Mouse (Mus musculus): ENCODE results near the gene Ptpre.

- no peak for TF ChIP-seq CTCF (IDR thresholded peaks at IDR 0.05; ENCODE audit: low read depth)
- no peak for TF ChIP-seq EP300 (IDR thresholded peaks at IDR 0.05; ENCODE audit: low read depth)
Measured at GRCm38 (mm10) chr7:135696127-135696526, 158.8 kb downstream of the Ptpre start.

All from liver, embryonic 14.5 days (tissue).